Mouse (Mus musculus): ENCODE data around the gene Focad.

The Focad gene

DNA sequence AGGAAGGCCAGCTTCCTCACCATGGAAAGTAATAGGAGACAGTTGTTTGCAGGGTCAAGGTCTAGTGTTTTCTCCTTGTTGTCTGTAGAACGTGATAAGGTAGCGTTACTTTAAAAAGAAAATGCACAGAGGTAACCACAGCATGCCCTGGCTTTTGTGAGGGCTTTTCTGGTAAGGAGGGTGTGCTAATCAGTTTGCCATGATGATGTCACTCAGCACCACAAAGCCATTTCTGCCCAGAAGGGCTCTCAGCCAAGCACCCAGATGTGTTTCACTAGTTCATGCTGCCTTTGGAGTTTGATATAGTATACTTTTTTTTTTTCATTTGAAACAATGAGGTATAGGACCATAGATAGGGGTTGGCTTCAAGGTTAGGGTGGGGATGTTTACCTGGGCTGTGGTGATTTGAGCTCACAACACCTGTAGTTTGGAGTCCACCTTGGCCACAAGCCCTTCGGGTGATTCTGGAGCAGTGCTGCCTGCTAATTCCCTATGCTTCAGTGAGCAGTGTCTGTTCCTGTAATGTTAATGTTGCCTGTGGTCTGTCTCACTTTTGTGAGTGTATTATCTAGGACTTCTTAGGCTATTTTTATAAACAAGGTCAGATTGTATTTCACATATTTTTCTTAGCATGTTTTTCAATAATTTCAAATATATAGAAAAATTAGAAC is 61.2 kb downstream of the Focad start:
- no peak for DNase-seq (ENCODE audit: low spot score in 2 of 2)

DNA sequence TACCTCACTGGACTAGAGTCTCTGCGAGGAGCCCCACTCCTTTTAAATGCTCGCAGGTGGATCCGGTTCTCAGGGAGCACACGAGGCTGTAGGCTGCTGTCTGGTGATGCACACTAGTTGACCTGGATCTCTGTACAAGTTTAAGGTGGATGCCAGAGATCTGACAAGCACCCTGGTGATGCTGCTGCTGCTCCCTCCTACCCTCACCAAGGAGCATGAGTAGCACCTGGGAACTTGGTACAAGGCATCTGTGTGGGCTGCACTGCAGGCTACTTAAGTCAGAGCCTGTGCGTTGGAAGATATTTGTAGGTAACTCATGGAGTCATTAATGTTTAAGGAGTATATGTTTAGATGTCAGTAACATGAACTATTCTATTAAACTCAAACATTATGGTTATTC is 62.5 kb downstream of the Focad start:
- DNase-seq (ENCODE audit: low spot score in 2 of 2): no peak

DNA sequence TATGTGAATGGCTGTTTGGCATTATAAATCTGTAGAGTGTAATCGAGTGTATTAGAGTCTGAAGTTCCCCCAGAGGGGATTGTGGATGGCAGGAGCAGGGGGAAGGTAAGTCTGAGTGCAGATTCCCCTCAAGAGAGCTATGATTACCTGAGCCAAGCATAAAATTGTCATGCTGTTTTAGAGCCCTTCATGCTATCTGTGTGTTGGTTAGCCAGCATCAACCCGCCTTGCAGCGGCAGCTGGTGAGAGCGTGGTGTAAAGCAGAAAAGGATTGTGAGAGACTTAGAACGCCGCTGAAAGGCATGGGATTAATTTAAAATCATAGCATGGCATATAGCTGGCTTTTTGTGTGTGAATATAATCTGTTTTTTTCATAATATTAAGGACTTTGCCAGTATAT is 63.2 kb downstream of the Focad start:
- no peak for DNase-seq (ENCODE audit: low spot score in 2 of 2)

DNA sequence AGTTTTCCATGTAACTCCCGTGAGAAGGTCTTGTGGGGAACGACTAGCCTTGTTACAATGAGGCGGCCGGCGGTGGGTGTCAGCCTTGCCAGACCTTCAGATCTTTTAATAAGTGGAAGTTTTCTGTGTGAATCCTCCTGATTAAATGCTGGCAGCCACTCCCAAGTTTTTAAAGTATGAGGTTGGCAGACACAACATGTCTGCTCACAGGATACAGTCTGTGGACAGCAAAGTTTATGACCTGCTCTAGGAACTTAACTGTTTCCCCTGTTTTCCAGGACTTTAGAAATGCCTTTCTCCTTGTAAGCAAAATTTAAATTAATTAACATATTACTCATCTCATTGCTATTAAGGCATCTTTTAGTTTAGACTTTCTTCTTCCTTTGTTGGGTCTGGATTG is 64.8 kb downstream of the Focad start:
- no peak for DNase-seq (ENCODE audit: low spot score in 2 of 2)

DNA sequence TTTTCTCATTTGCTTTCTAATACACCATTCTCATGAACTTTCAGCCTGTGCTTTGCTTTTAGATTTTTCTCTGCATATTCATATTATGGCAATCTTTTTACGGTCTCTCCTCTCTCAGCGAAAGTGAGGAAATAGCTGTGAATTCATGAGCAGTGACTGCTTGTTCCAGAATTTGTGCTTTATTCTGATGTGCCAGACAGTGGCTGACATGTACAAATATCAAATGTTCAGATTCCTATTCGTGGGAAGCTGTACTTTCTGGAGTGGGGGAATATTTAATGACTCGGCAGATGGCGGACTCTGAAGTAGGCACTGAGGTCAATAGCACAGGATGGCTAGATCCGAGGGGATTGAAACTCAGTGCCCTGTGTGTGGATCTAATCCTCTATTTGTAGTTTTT is 65.3 kb downstream of the Focad start:
- no peak for DNase-seq (ENCODE audit: low spot score in 2 of 2)

DNA sequence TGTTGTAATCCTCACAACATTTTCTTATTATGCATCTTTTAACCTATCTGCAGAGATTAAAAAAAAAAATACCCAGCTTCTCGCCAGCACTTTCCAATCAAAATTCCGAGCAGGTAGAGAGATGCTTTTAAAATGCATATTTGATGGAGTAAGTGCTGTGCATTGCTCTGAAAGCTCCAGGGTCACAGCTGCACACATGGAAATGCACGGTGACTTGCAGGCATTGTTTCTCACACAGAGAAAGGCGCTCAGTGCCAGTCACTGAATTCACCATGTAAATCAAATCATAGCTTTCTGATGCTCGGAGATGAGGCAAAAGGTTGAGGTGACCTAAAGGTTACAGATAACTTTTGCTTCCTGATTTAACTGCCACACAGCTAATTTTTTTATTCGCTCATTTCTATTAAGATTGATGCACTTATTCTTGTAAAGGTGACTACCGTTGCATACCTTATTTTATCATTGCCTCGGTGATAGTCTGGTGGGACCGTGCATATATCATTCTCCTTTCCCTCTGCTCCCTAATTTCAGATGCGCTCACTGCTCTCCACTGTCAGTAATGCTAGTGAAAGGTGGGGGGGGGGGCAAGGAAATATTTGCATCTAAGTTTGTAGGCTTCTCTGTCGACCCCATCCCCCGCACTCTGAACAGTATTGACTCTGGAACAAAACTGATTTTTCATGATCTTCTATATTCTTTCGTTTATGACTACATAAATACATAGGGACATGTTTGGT is 69.2 kb downstream of the Focad start:
- no peak for DNase-seq (ENCODE audit: low spot score in 2 of 2)

DNA sequence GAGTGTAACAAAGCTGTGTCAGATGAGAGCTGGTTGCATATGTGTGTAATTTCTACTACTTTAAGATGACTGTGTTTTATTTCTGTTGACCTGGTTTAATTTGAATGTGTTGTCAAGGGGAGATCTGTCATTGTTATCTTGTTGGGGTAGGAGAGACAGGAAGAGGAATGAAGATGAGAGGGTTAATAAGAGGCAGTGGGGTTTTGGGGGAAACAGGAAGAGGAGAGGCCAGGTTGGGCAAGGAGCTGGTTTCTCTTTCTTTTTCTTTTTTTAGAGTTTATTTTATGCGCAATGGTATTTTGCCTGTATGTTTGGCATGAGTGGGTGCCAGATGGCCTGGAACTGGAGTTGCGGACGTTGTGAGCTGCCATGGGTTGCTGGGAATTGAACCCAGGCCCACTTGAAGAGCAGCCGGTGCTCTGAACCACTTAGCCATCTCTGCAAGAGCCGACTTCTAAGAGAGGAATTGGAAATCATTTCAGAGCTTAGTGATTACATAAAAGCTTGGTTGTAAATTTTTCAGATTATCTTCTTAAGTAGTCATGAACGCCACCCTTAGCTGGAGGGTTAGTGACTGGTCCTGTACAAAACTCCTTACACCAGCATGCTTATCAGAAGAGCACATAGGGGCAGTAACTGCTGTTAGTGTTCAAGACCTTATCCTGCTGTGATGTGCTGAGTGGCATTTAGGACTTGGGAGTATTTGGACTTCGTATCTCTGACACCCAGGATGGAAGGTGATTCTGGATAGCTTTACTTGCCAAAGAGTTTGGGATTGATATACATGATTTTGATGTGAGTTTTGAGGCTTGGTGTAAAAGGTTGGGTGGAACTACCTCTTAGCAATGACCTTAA is 72.8 kb downstream of the Focad start:
- DNase-seq (ENCODE audit: low spot score in 2 of 2): no peak

DNA sequence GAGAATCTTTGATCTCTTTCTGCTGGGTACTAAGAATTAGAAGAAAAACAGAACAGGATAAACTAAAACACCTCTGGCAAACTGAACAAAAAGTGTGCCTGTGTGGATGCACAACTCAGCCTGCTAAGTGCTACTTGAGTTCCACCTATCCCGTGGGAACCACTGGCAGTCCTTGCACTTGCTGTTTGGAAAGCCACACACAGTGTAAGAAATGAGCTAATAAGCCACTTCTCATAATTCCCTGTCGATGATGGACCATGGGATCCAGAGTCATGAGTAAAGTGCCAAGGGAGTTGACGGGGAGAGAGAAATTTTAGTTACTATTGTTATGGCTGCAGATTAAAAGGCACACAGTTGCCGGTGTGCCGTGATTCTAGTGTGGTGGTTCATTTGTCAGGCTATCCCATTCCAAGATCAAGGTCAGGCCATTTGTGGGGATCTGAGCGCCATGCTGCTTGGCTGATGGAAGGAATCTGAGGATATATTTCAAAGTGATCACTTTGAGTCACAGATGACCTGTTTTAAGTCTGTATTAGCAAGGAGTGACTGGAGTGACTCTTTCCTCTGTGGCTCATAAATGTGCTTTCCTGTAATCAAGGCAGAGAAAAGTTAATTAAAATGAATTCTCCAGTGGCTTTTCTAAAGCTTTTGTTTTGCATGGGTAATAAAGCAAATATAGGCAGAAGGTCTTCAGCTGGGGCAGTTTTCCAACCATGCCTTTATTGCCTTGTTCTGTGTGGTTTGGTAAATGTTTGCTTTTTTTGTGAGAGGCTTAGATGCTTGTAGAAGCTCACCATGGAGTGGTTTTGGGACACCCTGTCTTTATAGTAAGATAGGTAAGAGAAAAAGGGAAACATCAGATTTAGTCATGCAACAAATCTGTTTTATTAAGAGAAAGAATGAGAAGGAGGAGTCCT is 80.9 kb downstream of the Focad start:
- DNase-seq (ENCODE audit: low spot score in 2 of 2): no peak

DNA sequence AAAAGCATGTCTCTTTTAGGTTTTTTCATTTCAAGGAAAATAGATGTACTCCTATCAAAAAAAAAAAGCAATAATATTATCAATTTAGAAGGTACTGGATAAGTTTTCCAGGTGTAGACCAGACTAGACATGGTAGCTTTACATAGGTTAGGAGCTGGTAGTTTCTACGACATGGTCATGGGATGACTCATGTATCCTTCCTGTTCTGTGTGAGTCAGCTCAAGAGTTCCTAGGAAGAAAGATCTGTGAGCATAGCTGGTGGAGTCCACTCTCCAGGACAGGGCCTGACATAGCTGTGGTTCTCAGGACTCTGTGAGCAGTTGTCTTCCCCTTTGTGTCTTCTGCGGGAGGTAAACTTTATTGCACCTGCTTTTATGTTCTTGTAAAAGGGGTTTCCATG is 84.9 kb downstream of the Focad start:
- DNase-seq (ENCODE audit: low spot score in 2 of 2): no peak

DNA sequence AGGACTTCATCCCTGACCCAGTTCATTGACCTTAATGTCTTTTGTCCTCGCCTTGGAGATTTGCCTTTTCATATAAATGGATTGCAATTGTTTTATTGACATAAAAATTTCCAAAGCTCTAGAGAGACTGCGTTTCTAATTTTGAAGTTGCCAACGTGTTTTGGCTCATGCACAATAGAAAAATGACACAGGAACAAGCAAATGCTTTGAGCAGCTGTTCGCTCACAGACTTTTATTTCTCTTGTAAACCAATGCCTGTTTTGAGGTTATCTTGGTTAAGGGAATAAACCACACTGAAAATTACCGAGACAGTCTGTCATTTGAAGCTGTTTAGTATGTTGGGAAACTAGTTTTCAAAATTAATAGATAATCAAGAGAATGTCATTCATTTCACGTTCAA is 89.9 kb downstream of the Focad start:
- DNase-seq (ENCODE audit: low spot score in 2 of 2): no peak

DNA sequence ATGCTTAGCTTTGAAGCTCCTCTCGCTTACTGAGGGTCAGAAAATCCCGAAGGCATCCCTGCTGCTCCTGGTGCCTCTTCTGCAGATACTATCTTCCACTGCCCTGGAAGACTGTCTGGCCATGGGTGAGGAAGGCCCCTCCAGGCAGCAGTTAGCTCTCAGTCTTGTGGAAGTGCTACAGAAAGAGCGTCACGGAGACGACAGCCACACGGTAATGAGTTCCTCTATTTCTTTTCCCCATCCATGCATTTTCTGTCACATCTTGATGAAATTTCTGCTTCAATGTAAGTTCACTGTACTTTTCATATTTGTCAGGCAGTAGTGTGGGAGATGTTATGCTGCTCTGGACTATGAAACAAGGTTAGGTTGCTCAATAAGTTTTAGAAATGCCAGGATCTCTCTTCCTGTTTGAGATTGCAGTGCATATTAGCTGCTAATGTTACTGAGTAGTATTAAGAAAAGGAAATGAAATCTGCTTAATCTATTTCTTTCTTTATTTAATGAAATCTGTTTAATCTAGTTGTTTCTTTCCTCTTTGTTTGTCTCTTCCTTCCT is 91.5 kb downstream of the Focad start:
- no peak for DNase-seq (ENCODE audit: low spot score in 2 of 2)

DNA sequence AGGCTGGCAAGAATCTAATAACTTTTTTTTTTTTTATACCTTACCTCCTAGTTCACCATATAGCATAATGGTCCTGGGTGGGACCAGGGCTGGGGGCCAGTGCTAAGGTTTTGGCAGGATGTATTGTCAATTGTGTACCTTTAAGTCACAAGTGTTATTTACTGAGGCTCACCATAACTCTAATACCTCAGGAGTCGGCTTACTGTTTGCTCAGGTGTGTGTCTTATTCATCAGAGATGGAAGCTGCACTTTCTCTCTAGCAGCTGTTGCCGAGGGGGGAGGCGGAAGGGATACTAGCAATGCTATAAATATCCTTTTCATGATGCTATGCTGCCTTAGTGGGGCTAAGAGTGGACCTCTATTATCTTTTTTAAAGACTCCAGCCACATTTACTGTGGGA is 93.2 kb downstream of the Focad start:
- DNase-seq (ENCODE audit: low spot score in 2 of 2): no peak

DNA sequence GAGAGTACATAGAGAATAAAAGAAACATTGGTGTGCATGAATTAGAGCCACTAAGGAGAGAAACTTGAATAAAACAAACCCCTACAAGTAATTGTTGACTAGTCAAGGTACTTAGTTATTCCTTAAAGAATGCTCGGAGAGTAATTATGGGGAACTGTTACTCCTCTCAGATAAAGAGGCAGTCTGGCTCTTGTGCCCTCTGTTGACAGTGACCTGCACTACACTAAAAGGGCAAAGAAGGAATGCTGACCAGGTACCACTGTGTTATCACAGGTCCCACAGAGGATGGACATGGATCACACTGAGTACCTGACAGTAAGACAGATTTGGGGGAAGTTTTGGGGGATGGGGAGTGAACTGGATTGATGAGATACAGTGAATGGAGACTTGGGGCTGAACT is 95.1 kb downstream of the Focad start:
- DNase-seq (ENCODE audit: low spot score in 2 of 2): no peak

DNA sequence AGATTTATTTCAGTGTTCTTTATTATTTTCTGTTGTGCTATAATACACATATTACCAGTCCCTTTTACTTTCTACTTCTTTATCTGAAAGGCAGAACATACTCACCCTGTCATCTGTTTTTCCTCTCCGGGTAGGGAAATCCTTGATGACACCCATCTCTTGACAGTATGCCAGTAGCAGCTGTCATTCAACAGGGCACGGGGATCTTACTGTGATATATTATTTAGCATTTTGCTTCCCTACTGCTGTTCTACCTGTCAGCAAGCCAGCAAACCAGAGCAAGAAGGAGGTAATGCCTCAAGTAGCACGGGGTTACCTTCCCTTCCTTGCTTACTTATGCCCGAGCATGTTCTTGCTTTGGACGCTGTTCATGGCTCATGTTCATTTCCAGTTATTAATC is 99.8 kb downstream of the Focad start:
- DNase-seq (ENCODE audit: low spot score in 2 of 2): no peak

DNA sequence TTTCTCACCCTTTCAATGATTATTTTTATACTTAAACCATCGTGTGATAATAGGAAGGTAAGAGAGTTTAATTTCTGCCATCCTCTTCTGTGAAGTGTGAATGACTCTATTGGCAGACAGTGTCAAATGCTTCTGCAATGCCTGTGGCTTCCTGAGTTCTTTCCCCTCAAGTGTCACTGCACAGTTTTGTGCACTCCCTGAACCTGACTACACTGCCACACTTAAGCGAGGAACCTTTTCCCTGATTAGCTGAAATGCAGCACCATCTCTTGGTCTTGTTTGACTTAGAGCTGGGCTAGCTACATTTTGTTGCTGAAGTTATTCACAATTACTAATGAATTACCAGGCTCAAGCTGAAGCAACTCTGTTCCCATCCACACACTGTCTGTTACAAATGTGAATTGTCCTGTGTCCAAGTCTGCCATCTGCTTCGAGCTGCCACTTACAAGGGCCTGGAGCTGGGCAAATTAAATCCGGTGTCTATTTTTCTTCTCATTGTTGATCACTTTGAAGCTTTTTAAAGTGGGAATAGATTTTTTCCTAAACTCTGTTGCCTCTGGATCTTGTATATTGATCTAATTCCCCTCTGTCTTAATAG is 101.6 kb downstream of the Focad start:
- peak in 1 of 2 experiments; percentile 37 for DNase-seq (ENCODE audit: low spot score in 2 of 2)

DNA sequence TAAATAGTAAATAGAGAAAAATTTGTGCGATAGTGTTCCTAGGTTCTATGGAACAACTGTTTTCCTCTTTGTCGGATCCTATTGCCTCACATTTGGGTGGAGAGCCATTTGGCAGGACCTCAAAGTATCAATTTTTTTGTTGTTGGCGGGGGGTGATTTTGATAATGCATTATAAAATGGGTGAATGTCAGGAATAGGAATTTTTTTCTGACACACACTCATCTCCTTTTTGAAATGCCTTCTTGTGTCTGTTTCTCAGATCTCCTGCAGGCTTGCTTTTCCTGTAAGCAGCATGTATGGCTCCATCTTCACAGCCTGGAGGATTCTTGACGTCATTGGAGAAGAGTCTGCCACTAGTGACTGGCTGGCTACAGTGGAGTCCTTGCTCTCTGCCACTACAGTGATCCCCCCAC is 102.1 kb downstream of the Focad start:
- peak in 1 of 2 experiments; percentile 17 for DNase-seq (ENCODE audit: low spot score in 2 of 2)

DNA sequence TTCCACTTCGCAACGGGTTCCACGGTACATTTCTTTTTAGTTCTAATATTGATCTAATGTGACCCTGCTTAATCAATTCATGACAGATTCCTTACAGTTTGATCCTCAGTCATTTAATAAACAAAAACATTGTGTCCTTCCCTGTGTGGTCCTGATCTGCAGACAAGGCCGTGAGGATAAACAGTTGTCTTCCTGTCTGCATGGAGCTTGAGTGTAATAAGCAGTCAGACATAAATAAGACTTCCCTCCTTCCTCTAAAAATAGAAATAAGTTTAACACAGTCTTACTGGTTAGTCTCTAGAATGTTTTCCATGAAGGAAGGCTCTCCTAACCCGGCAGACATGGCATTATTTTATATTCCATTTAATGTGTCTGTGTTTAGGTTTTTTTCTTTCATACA is 102.8 kb downstream of the Focad start:
- no peak for DNase-seq (ENCODE audit: low spot score in 2 of 2)

DNA sequence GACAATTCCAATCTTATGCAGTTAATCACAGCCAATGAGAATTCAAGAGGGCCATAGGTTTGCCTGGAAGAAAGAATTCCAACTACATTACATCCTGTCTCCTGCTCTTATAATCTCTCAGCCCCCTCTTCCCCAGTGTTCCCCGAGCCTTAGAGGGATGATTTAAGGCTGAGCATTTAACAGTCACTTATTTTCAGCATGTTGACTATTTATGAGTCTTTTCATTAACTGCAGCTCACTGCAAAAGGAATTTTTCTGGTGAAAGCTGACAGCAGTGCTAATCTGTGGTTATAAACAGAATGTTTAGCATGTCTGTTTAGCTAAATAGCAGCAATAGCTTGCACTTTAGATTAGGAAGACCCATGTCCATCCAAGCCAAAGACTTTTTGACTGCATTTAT is 104.8 kb downstream of the Focad start:
- DNase-seq (ENCODE audit: low spot score in 2 of 2): no peak

DNA sequence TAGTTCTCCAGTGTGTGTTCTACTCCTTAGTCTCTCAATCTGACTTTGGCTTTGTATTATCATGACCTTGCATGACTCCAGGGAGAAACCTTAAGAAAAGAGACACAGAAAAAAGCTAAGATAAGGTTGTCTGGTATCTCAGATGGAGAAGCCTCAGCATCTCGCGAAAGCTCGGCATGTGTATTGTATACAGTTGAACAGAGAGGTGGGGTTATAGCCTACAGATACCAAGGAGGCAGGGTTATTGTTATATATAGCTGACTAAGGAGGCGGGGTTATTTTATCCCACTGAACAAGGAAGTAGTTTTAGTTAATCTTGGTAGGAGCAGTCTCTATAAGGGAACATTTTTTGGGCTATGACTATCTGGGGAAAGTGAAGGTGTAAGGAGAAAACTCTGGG is 106.6 kb downstream of the Focad start:
- no peak for DNase-seq (ENCODE audit: low spot score in 2 of 2)

DNA sequence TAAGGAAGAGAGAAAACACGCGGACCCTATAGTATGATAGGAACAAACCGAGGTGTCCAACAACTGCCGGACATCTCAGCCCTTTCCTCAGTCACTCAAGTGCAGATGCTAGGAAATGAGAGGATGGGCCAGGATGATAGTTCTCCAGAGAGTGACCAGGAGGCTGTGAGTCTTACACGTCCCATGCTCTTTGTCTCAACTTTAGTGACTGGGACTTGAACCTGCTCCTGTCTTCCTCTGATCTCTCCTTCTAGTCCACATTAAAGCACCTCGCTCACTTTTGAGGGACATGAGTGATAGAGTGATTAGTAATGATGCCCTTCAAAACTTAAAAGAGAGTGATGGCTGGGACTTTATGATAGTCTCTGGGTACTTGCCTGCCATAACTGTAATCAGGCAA is 114.2 kb downstream of the Focad start:
- no peak for DNase-seq (ENCODE audit: low spot score in 2 of 2)

DNA sequence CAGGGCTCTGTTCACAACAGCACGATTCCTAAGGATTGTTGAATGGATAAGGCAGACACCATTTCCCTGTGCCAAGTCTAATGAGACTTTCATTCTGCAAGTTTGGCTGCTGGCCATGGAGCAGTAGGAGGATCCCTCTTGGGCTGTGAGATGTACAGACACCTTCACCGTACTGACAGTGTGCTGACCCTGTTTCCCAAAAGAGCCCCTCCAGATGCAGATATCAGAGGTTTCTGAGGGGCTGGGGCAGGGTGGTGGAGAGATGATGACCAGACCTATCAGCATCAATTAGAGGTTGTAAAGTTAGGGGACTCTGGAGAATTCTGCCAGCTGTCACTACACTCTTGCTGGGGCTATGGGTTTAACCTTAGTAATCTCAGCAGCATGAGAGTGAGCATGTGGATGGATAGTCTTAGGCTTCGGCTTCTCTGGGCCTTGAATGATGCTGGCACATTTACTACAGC is 115.0 kb downstream of the Focad start:
- peak in 1 of 2 experiments; percentile 57 for DNase-seq (ENCODE audit: low spot score in 2 of 2)

All from cerebellum, postnatal 4 days (tissue).